Mouse (Mus musculus): ENCODE data around the gene Gm2956.
"Not testable (repeated sequence)": the region's sequence is repeated elsewhere in the genome, so short reads cannot be mapped to it uniquely, and the experiment has no call there.

Gm2956 gene

GRCm38 (mm10) chr14:3332087-3332677 lies at the start of gene Gm2956:
Gene Gm2956, plus strand, starts transcription at chr14:3332627.
- not testable (repeated sequence) for DNase-seq (ENCODE audit: low read depth, low spot score)

DNA sequence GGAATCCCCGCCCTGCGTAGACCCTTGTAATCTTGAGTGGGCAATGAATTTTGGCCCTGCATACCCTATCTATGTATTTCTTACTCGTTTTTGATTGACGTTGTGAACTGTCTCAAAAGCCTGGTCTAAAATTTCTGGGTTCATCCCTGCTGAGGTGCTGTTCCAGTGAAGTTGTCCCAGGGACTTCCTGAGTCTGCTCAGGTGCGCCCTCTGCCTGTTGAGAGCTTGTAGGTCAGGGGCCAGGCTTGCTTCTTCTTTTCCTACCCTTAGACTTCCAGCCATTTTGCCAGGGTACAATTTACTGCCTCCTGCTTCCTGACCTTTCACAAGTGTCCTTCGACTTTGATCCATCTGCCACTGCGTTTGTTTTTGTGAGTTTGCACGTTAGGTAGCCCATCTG lies 979 bp downstream of the Gm2956 start:
- DNase-seq (ENCODE audit: low read depth, low spot score): not testable (repeated sequence)

DNA sequence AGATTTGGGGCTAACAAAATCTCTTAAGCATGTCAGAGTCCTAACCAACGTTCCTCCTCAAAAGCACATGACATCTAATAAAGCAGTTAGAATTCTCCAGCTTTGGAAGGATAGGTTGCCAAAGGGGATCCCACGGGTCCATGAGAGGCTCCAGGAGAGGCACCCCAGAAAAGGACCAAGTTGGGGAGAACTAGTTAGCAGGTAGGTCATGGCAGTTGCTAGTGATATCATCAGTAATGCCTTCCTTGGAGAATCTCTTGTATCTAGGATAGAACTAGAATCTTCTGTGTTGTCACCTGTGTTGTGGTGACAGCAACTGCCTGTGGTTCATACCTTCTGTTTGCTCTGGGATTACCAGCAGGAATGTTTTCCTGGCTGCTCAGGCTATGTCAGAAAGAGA lies 62.4 kb downstream of the Gm2956 start, which contains the start of gene Gm10413:
TSS of gene Gm10413 (plus strand) at position 301 of the 400 bp plus-strand sequence.
- DNase-seq (ENCODE audit: low read depth, low spot score): not testable (repeated sequence)

All from skeletal muscle tissue, adult 2 months (tissue).